Mouse (Mus musculus) lung, postnatal 14 days (tissue): Measurements from ENCODE around the gene Arvcf.

Experiments
- DNase-seq: peaks from one replicate; pipeline ENCODE4 v3.0.0; 2021

The Arvcf gene

GRCm38 (mm10) chr16:18390399-18390798 is 42.4 kb downstream of the Arvcf start:
- DNase-seq = no peak

- no peak for DNase-seq
Measured at GRCm38 (mm10) chr16:18391127-18391526, 43.1 kb downstream of the Arvcf start.

GRCm38 (mm10) chr16:18391728-18392127 is 43.7 kb downstream of the Arvcf start:
- DNase-seq = no peak

- peak; percentile 87 for DNase-seq
Measured at GRCm38 (mm10) chr16:18392469-18393426, 44.8 kb downstream of the Arvcf start.

GRCm38 (mm10) chr16:18393595-18393994 is 45.6 kb downstream of the Arvcf start:
- no peak for DNase-seq

GRCm38 (mm10) chr16:18394056-18394455 is 46.1 kb downstream of the Arvcf start:
- DNase-seq = no peak

GRCm38 (mm10) chr16:18394777-18395619 is 47.0 kb downstream of the Arvcf start:
- DNase-seq = no peak

- DNase-seq = peak; percentile 70
Measured at GRCm38 (mm10) chr16:18395620-18396036, 47.6 kb downstream of the Arvcf start.

GRCm38 (mm10) chr16:18396201-18396600 is 48.2 kb downstream of the Arvcf start:
- peak; percentile 70 for DNase-seq

- DNase-seq = no peak
Measured at GRCm38 (mm10) chr16:18396791-18397621, 49.0 kb downstream of the Arvcf start.

GRCm38 (mm10) chr16:18400028-18400427 is 52.0 kb downstream of the Arvcf start:
- no peak for DNase-seq

- DNase-seq = no peak
Measured at GRCm38 (mm10) chr16:18400472-18401216, 52.7 kb downstream of the Arvcf start.

- no peak for DNase-seq
Measured at GRCm38 (mm10) chr16:18403285-18403684, 55.3 kb downstream of the Arvcf start.

- DNase-seq = no peak
Measured at GRCm38 (mm10) chr16:18405091-18405854, 57.3 kb downstream of the Arvcf start.

- DNase-seq = no peak
Measured at GRCm38 (mm10) chr16:18405876-18406275, 57.9 kb downstream of the Arvcf start.

- peak; percentile 68 for DNase-seq
Measured at GRCm38 (mm10) chr16:18406293-18406692, 58.3 kb downstream of the Arvcf start.

- DNase-seq = no peak
Measured at GRCm38 (mm10) chr16:18407912-18408311, 59.9 kb downstream of the Arvcf start.

- DNase-seq = no peak
Measured at GRCm38 (mm10) chr16:18409776-18410175, 61.8 kb downstream of the Arvcf start.

- DNase-seq = no peak
Measured at GRCm38 (mm10) chr16:18410418-18410817, 62.4 kb downstream of the Arvcf start.

- no peak for DNase-seq
Measured at GRCm38 (mm10) chr16:18411026-18411649, 63.2 kb downstream of the Arvcf start.
